Mouse (Mus musculus): ENCODE measurements at regions not wholly inside any gene's neighbourhood (a gene's known extent, or its start where the extent isn't known, plus 50 kb on each side); places are given as distances from the start of the nearest gene placed in this dataset.

GRCm38 (mm10) chr4:89070430-89070829 lies 66.5 kb upstream of the Mtap start:
- TF ChIP-seq USF1 (IDR thresholded peaks at IDR 0.05; ENCODE audit: low read depth, low read length) (no peak), PAX5 (IDR thresholded peaks at IDR 0.05; ENCODE audit: low read length) (no peak), CTCF (conservative IDR thresholded peaks at IDR 0.05 in 1 of 2, IDR thresholded peaks at IDR 0.05 in 1 of 2; ENCODE audit: low read depth in 2 of 2, low read length in 2 of 2) (no peak), SIN3A (IDR thresholded peaks at IDR 0.05; ENCODE audit: low read length) (no peak), CHD1 (IDR thresholded peaks at IDR 0.05; ENCODE audit: low read depth, low read length) (no peak)
